Mouse (Mus musculus) neural tube, embryonic 15.5 days (tissue): ENCODE data around the gene Nap1l4. TPM values are rescaled to one million over a fixed set of nuclear protein-coding genes. Genes with fewer than 3 reads are reported as not detected.

ENCODE experiments used
- ATAC-seq: fragments of 200-750 bp; cut with Nextera tagmentation; 2 replicates; pipeline ENCODE4 v1.8.0; 2017; ENCODE audit warnings: mild to moderate bottlenecking, moderate TSS enrichment, moderate library complexity; ENCODE audit not compliant: low FRiP score
- H3K27ac ChIP-seq: fragments of 300-500 bp; sonication (generic); replicated peaks from 2 replicates; pipeline ENCODE4 v1.5.1; 2015; ENCODE audit warnings: mild to moderate bottlenecking, inconsistent platforms
- H3K27me3 ChIP-seq: fragments of 300-500 bp; sonication (generic); replicated peaks from 2 replicates; pipeline ENCODE4 v1.6.1; 2015; ENCODE audit warnings: inconsistent platforms
- H3K36me3 ChIP-seq: fragments of 300-500 bp; sonication (generic); 2 replicates; pipeline ENCODE4 v1.6.1; 2015; ENCODE audit warnings: inconsistent platforms
- H3K4me1 ChIP-seq: fragments of 300-500 bp; sonication (generic); 2 replicates; pipeline ENCODE4 v1.6.1; 2015; ENCODE audit warnings: inconsistent platforms
- H3K4me2 ChIP-seq: fragments of 300-500 bp; sonication (generic); 2 replicates; pipeline ENCODE4 v1.6.1; 2015; ENCODE audit warnings: inconsistent platforms, mild to moderate bottlenecking, moderate library complexity
- H3K4me3 ChIP-seq: fragments of 300-500 bp; sonication (generic); replicated peaks from 2 replicates; pipeline ENCODE4 v1.5.1; 2015; ENCODE audit warnings: mild to moderate bottlenecking, inconsistent platforms
- H3K9ac ChIP-seq: fragments of 300-500 bp; sonication (generic); replicated peaks from 2 replicates; pipeline ENCODE4 v1.6.1; 2015; ENCODE audit warnings: mild to moderate bottlenecking, inconsistent platforms
- H3K9me3 ChIP-seq: fragments of 300-500 bp; sonication (generic); replicated peaks from 2 replicates; pipeline ENCODE4 v1.6.1; 2016; ENCODE audit warnings: inconsistent platforms
- WGBS: fragments of 180-500 bp; shearing (Covaris S2); methylation state at CpG from one replicate; pipeline ENCODE4 v1.1.7; 2015; ENCODE audit warnings: mixed read lengths; 5-methylcytosine and 5-hydroxymethylcytosine counted together
- polyA plus RNA-seq: library from polyadenylated mRNA; unstranded; fragments of >200 nt; fragmentation: Nextera tagmentation; extraction: Ambion mirVana; gene quantifications from 2 replicates; pipeline ENCODE4 v1.2.1, GENCODE M21; 2015

The Nap1l4 gene
- polyA plus RNA-seq, 1 experiment from 2014 or later = 299 TPM

GRCm38 (mm10) chr7:143500912-143501311, 48.0 kb downstream of the Nap1l4 start:
- no peak for ATAC-seq
- Histone ChIP-seq H3K36me3 (no peaks in the 10 kb centered on the region), H3K4me3 (no peak overlapping the region), H3K4me2 (no peak overlapping the region), H3K4me1 (peaks cover 20% of the 10 kb centered on the region), H3K27ac (no peak overlapping the region), H3K9ac (no peak overlapping the region), H3K9me3 (no peaks in the 10 kb centered on the region), H3K27me3 (peaks cover 58% of the 10 kb centered on the region)
- WGBS = 31% methylated on average over 2 of the region's 2 CpGs

- peaks cover 43% of the 10 kb centered on the region for H3K27me3 ChIP-seq
- 91% methylated on average over 4 of the region's 4 CpGs for WGBS
- H3K9ac ChIP-seq = no peak overlapping the region
- ATAC-seq = no peak
- no peaks in the 10 kb centered on the region for H3K36me3 ChIP-seq
- H3K4me2 ChIP-seq = no peak overlapping the region
- no peak overlapping the region for H3K27ac ChIP-seq
- H3K9me3 ChIP-seq = no peaks in the 10 kb centered on the region
- no peak overlapping the region for H3K4me3 ChIP-seq
- peaks cover 20% of the 10 kb centered on the region for H3K4me1 ChIP-seq
These were observed 50.3 kb downstream of the Nap1l4 start for GRCm38 (mm10) chr7:143498584-143498983.

- no peak for ATAC-seq
- no peaks in the 10 kb centered on the region for H3K9me3 ChIP-seq
- no peaks in the 10 kb centered on the region for H3K36me3 ChIP-seq
- H3K9ac ChIP-seq = no peak overlapping the region
- no peaks in the 10 kb centered on the region for H3K4me1 ChIP-seq
- no peak overlapping the region for H3K4me2 ChIP-seq
- no peak overlapping the region for H3K27ac ChIP-seq
- H3K27me3 ChIP-seq = peaks cover 12% of the 10 kb centered on the region
- H3K4me3 ChIP-seq = no peak overlapping the region
- 83% methylated on average over 8 of the region's 8 CpGs for WGBS
These were observed 53.6 kb downstream of the Nap1l4 start for GRCm38 (mm10) chr7:143495104-143495961.

GRCm38 (mm10) chr7:143493616-143494126, 55.2 kb downstream of the Nap1l4 start:
- H3K4me1 ChIP-seq = no peaks in the 10 kb centered on the region
- no peak overlapping the region for H3K4me2 ChIP-seq
- no peaks in the 10 kb centered on the region; the same call in 1 of the 2 replicates for H3K27me3 ChIP-seq
- no peak overlapping the region for H3K9ac ChIP-seq
- no peaks in the 10 kb centered on the region for H3K9me3 ChIP-seq
- ATAC-seq = no peak
- H3K4me3 ChIP-seq = no peak overlapping the region
- H3K36me3 ChIP-seq = no peaks in the 10 kb centered on the region
- H3K27ac ChIP-seq = no peak overlapping the region
- WGBS = 92% methylated on average over 6 of the region's 6 CpGs

- H3K27me3 ChIP-seq = no peaks in the 10 kb centered on the region
- no peak for ATAC-seq
- WGBS = 78% methylated on average over 6 of the region's 6 CpGs
These were observed 59.2 kb downstream of the Nap1l4 start for GRCm38 (mm10) chr7:143489735-143490134.

GRCm38 (mm10) chr7:143482541-143482940, 66.4 kb downstream of the Nap1l4 start:
- H3K4me2 ChIP-seq = no peak overlapping the region
- H3K4me1 ChIP-seq = no peaks in the 10 kb centered on the region
- WGBS = 10% methylated on average over 6 of the region's 6 CpGs
- H3K9ac ChIP-seq = no peak overlapping the region
- no peak overlapping the region for H3K4me3 ChIP-seq
- no peak for ATAC-seq
- no peaks in the 10 kb centered on the region for H3K36me3 ChIP-seq
- H3K27ac ChIP-seq = no peak overlapping the region
- H3K9me3 ChIP-seq = no peaks in the 10 kb centered on the region
- H3K27me3 ChIP-seq = no peaks in the 10 kb centered on the region

More at GRCm38 (mm10) chr7:143489735-143490134, 59.2 kb downstream of the Nap1l4 start:
- Histone ChIP-seq H3K4me3 (no peak overlapping the region), H3K9ac (no peak overlapping the region), H3K4me1 (no peaks in the 10 kb centered on the region), H3K9me3 (no peaks in the 10 kb centered on the region), H3K36me3 (no peaks in the 10 kb centered on the region), H3K27ac (no peak overlapping the region), H3K4me2 (no peak overlapping the region)

GRCm38 (mm10) chr7:143481806-143482387, 67.0 kb downstream of the Nap1l4 start:
- H3K36me3 ChIP-seq = no peaks in the 10 kb centered on the region
- H3K27ac ChIP-seq = no peak overlapping the region
- WGBS = 56% methylated on average over 5 of the region's 5 CpGs
- H3K4me2 ChIP-seq = no peak overlapping the region
- ATAC-seq = no peak
- H3K9me3 ChIP-seq = no peaks in the 10 kb centered on the region
- no peak overlapping the region for H3K9ac ChIP-seq
- no peaks in the 10 kb centered on the region for H3K4me1 ChIP-seq
- no peak overlapping the region for H3K4me3 ChIP-seq
- no peaks in the 10 kb centered on the region for H3K27me3 ChIP-seq

GRCm38 (mm10) chr7:143480498-143480897, 68.4 kb downstream of the Nap1l4 start:
- ATAC-seq = no peak
- Histone ChIP-seq H3K4me1 (no peaks in the 10 kb centered on the region), H3K4me3 (no peak overlapping the region), H3K36me3 (no peaks in the 10 kb centered on the region), H3K27me3 (no peaks in the 10 kb centered on the region), H3K9me3 (no peaks in the 10 kb centered on the region), H3K27ac (no peak overlapping the region), H3K4me2 (no peak overlapping the region), H3K9ac (no peak overlapping the region)
- WGBS = 31% methylated on average over 13 of the region's 13 CpGs

- 86% methylated on average over 5 of the region's 5 CpGs for WGBS
These were observed 71.1 kb downstream of the Nap1l4 start for GRCm38 (mm10) chr7:143477800-143478199.

GRCm38 (mm10) chr7:143476702-143477335, 72.1 kb downstream of the Nap1l4 start:
- H3K4me3 ChIP-seq = no peak overlapping the region
- H3K9me3 ChIP-seq = no peaks in the 10 kb centered on the region
- no peaks in the 10 kb centered on the region for H3K4me1 ChIP-seq
- no peaks in the 10 kb centered on the region for H3K36me3 ChIP-seq
- WGBS = 87% methylated on average over 3 of the region's 3 CpGs
- H3K27ac ChIP-seq = no peak overlapping the region
- no peak for ATAC-seq
- H3K9ac ChIP-seq = no peak overlapping the region
- H3K27me3 ChIP-seq = no peaks in the 10 kb centered on the region
- H3K4me2 ChIP-seq = no peak overlapping the region

More at GRCm38 (mm10) chr7:143477800-143478199, 71.1 kb downstream of the Nap1l4 start:
- no peak overlapping the region for H3K9ac ChIP-seq
- no peaks in the 10 kb centered on the region for H3K27me3 ChIP-seq
- no peaks in the 10 kb centered on the region for H3K9me3 ChIP-seq
- no peak overlapping the region for H3K27ac ChIP-seq
- ATAC-seq = no peak
- no peaks in the 10 kb centered on the region for H3K4me1 ChIP-seq
- no peak overlapping the region for H3K4me3 ChIP-seq
- no peak overlapping the region for H3K4me2 ChIP-seq
- no peaks in the 10 kb centered on the region for H3K36me3 ChIP-seq

GRCm38 (mm10) chr7:143475876-143476275, 73.0 kb downstream of the Nap1l4 start:
- Histone ChIP-seq H3K36me3 (no peaks in the 10 kb centered on the region), H3K4me3 (no peak overlapping the region), H3K4me2 (no peak overlapping the region), H3K27ac (no peak overlapping the region), H3K9me3 (no peaks in the 10 kb centered on the region), H3K27me3 (no peaks in the 10 kb centered on the region), H3K4me1 (no peaks in the 10 kb centered on the region), H3K9ac (no peak overlapping the region)
- ATAC-seq = no peak
- WGBS = 83% methylated on average over 11 of the region's 11 CpGs
